Mouse (Mus musculus): Measurements from ENCODE around the gene Npas3. TPM values are rescaled to one million over a fixed set of nuclear protein-coding genes. Genes with fewer than 3 reads are reported as not detected.

The Npas3 gene
- total RNA-seq, 1 experiment from 2014 or later = not detected

GRCm38 (mm10) chr12:53556359-53556758, 307.9 kb downstream of the Npas3 start:
- ATAC-seq (replicated peaks; ENCODE audit: low read depth, poor library complexity, severe bottlenecking) = no peak

GRCm38 (mm10) chr12:53558259-53558658, 309.8 kb downstream of the Npas3 start:
- ATAC-seq (replicated peaks; ENCODE audit: low read depth, poor library complexity, severe bottlenecking) = no peak

GRCm38 (mm10) chr12:53566712-53567387, 318.4 kb downstream of the Npas3 start:
- no peak for ATAC-seq (replicated peaks; ENCODE audit: low read depth, poor library complexity, severe bottlenecking)

GRCm38 (mm10) chr12:53581181-53581580, 332.7 kb downstream of the Npas3 start:
- ATAC-seq (replicated peaks; ENCODE audit: low read depth, poor library complexity, severe bottlenecking) = no peak

- ATAC-seq (replicated peaks; ENCODE audit: low read depth, poor library complexity, severe bottlenecking) = no peak
Observed at GRCm38 (mm10) chr12:53587249-53587648, 338.8 kb downstream of the Npas3 start.

GRCm38 (mm10) chr12:53587691-53588504, 339.4 kb downstream of the Npas3 start:
- peak; percentile 84 for ATAC-seq (replicated peaks; ENCODE audit: low read depth, poor library complexity, severe bottlenecking)

GRCm38 (mm10) chr12:53589446-53589961, 341.0 kb downstream of the Npas3 start:
- no peak for ATAC-seq (replicated peaks; ENCODE audit: low read depth, poor library complexity, severe bottlenecking)

- no peak for ATAC-seq (replicated peaks; ENCODE audit: low read depth, poor library complexity, severe bottlenecking)
Observed at GRCm38 (mm10) chr12:53605661-53606060, 357.2 kb downstream of the Npas3 start.

GRCm38 (mm10) chr12:53612120-53612519, 363.6 kb downstream of the Npas3 start:
- no peak for ATAC-seq (replicated peaks; ENCODE audit: low read depth, poor library complexity, severe bottlenecking)

GRCm38 (mm10) chr12:53621271-53621670, 372.8 kb downstream of the Npas3 start:
- ATAC-seq (replicated peaks; ENCODE audit: low read depth, poor library complexity, severe bottlenecking) = no peak

- no peak for ATAC-seq (replicated peaks; ENCODE audit: low read depth, poor library complexity, severe bottlenecking)
Observed at GRCm38 (mm10) chr12:53623793-53624192, 375.3 kb downstream of the Npas3 start.

GRCm38 (mm10) chr12:53624379-53625021, 376.0 kb downstream of the Npas3 start:
- no peak for ATAC-seq (replicated peaks; ENCODE audit: low read depth, poor library complexity, severe bottlenecking)

- no peak for ATAC-seq (replicated peaks; ENCODE audit: low read depth, poor library complexity, severe bottlenecking)
Observed at GRCm38 (mm10) chr12:53629483-53630120, 381.1 kb downstream of the Npas3 start.

GRCm38 (mm10) chr12:53630607-53631006, 382.1 kb downstream of the Npas3 start:
- ATAC-seq (replicated peaks; ENCODE audit: low read depth, poor library complexity, severe bottlenecking) = no peak

- ATAC-seq (replicated peaks; ENCODE audit: low read depth, poor library complexity, severe bottlenecking) = no peak
Observed at GRCm38 (mm10) chr12:53631315-53632106, 383.0 kb downstream of the Npas3 start.

GRCm38 (mm10) chr12:53638571-53638970, 390.1 kb downstream of the Npas3 start:
- ATAC-seq (replicated peaks; ENCODE audit: low read depth, poor library complexity, severe bottlenecking) = no peak

- no peak for ATAC-seq (replicated peaks; ENCODE audit: low read depth, poor library complexity, severe bottlenecking)
Observed at GRCm38 (mm10) chr12:53647282-53647681, 398.8 kb downstream of the Npas3 start.

GRCm38 (mm10) chr12:53656301-53656700, 407.8 kb downstream of the Npas3 start:
- no peak for ATAC-seq (replicated peaks; ENCODE audit: low read depth, poor library complexity, severe bottlenecking)

- ATAC-seq (replicated peaks; ENCODE audit: low read depth, poor library complexity, severe bottlenecking) = no peak
Observed at GRCm38 (mm10) chr12:53664084-53664483, 415.6 kb downstream of the Npas3 start.
